Mouse (Mus musculus): Measurements from ENCODE around the gene Crxos. TPM values are rescaled to one million over a fixed set of nuclear protein-coding genes. Genes with fewer than 3 reads are reported as not detected.

Gene Crxos
- polyA plus RNA-seq, 1 experiment: not detected

- Histone ChIP-seq H3K36me3 (ENCODE audit: control insufficient read depth, insufficient read depth) (no peaks in the 10 kb centered on the region), H3ac (ENCODE audit: control insufficient read depth, insufficient read length) (no peak overlapping the region)
These were observed 23.4 kb downstream of the Crxos start for GRCm38 (mm10) chr7:15905861-15906260.

GRCm38 (mm10) chr7:15906602-15907001 is 24.2 kb downstream of the Crxos start:
- H3K36me3 ChIP-seq (ENCODE audit: control insufficient read depth, insufficient read depth): no peaks in the 10 kb centered on the region
- TF ChIP-seq POLR2AphosphoS2 (IDR thresholded peaks at IDR 0.05; ENCODE audit: insufficient read length, low read depth): no peak
- TF ChIP-seq MYOD1 (IDR thresholded peaks at IDR 0.05; ENCODE audit: control insufficient read depth in 1 of 3, insufficient read length in 2 of 3, low read depth in 2 of 3): no peak
- TF ChIP-seq CEBPB (IDR thresholded peaks at IDR 0.05; ENCODE audit: insufficient read depth, poor library complexity, severe bottlenecking): no peak
- TF ChIP-seq SRF (IDR thresholded peaks at IDR 0.05; ENCODE audit: control insufficient read depth, insufficient read length, low read depth): no peak
- TF ChIP-seq TCF3 (IDR thresholded peaks at IDR 0.05; ENCODE audit: insufficient read length, low read depth): no peak
- TF ChIP-seq MAX (IDR thresholded peaks at IDR 0.05; ENCODE audit: low read depth): no peak
- no peak for TF ChIP-seq MYOG (IDR thresholded peaks at IDR 0.05; ENCODE audit: control insufficient read depth in 1 of 3, insufficient read depth in 1 of 3, insufficient read length in 2 of 3, low read depth in 2 of 3)
- TF ChIP-seq REST (IDR thresholded peaks at IDR 0.05; ENCODE audit: insufficient read depth, insufficient read length): no peak
- TF ChIP-seq E2F4 (IDR thresholded peaks at IDR 0.05; ENCODE audit: insufficient read depth): no peak
- TF ChIP-seq POLR2A (IDR thresholded peaks at IDR 0.05; ENCODE audit: insufficient read length, low read depth): no peak
- no peak for TF ChIP-seq TCF12 (IDR thresholded peaks at IDR 0.05; ENCODE audit: insufficient read depth, poor library complexity, severe bottlenecking)
- no peak overlapping the region for H3ac ChIP-seq (ENCODE audit: control insufficient read depth, insufficient read length)
- no peak overlapping the region for H3K4me2 ChIP-seq (ENCODE audit: low read depth)
- H3K79me2 ChIP-seq (ENCODE audit: control insufficient read depth, insufficient read depth): no peaks in the 10 kb centered on the region
- no peak overlapping the region for H3K4me3 ChIP-seq
- H3K27me3 ChIP-seq (ENCODE audit: control insufficient read depth, insufficient read depth, insufficient read length): peaks cover 31% of the 10 kb centered on the region

More at GRCm38 (mm10) chr7:15905861-15906260, 23.4 kb downstream of the Crxos start:
- Histone ChIP-seq H3K79me2 (ENCODE audit: control insufficient read depth, insufficient read depth) (no peaks in the 10 kb centered on the region), H3K27me3 (ENCODE audit: control insufficient read depth, insufficient read depth, insufficient read length) (peaks cover 31% of the 10 kb centered on the region), H3K4me2 (ENCODE audit: low read depth) (no peak overlapping the region), H3K4me3 (no peak overlapping the region)
- TF ChIP-seq POLR2A (IDR thresholded peaks at IDR 0.05; ENCODE audit: insufficient read length, low read depth): no peak
- no peak for TF ChIP-seq MYOD1 (IDR thresholded peaks at IDR 0.05; ENCODE audit: control insufficient read depth in 1 of 3, insufficient read length in 2 of 3, low read depth in 2 of 3)
- TF ChIP-seq TCF12 (IDR thresholded peaks at IDR 0.05; ENCODE audit: insufficient read depth, poor library complexity, severe bottlenecking): no peak
- no peak for TF ChIP-seq SRF (IDR thresholded peaks at IDR 0.05; ENCODE audit: control insufficient read depth, insufficient read length, low read depth)
- TF ChIP-seq MYOG (IDR thresholded peaks at IDR 0.05; ENCODE audit: control insufficient read depth in 1 of 3, insufficient read depth in 1 of 3, insufficient read length in 2 of 3, low read depth in 2 of 3): no peak
- no peak for TF ChIP-seq REST (IDR thresholded peaks at IDR 0.05; ENCODE audit: insufficient read depth, insufficient read length)
- TF ChIP-seq USF1 (IDR thresholded peaks at IDR 0.05; ENCODE audit: low read depth): no peak
- TF ChIP-seq TCF3 (IDR thresholded peaks at IDR 0.05; ENCODE audit: insufficient read length, low read depth): no peak
- TF ChIP-seq E2F4 (IDR thresholded peaks at IDR 0.05; ENCODE audit: insufficient read depth): no peak
- no peak for TF ChIP-seq MAX (IDR thresholded peaks at IDR 0.05; ENCODE audit: low read depth)
- no peak for TF ChIP-seq POLR2AphosphoS2 (IDR thresholded peaks at IDR 0.05; ENCODE audit: insufficient read length, low read depth)
- TF ChIP-seq CEBPB (IDR thresholded peaks at IDR 0.05; ENCODE audit: insufficient read depth, poor library complexity, severe bottlenecking): no peak

- H3K4me3 ChIP-seq: no peak overlapping the region
- no peaks in the 10 kb centered on the region for H3K79me2 ChIP-seq (ENCODE audit: control insufficient read depth, insufficient read depth)
- H3ac ChIP-seq (ENCODE audit: control insufficient read depth, insufficient read length): no peak overlapping the region
- no peaks in the 10 kb centered on the region for H3K36me3 ChIP-seq (ENCODE audit: control insufficient read depth, insufficient read depth)
- H3K4me2 ChIP-seq (ENCODE audit: low read depth): no peak overlapping the region
- H3K27me3 ChIP-seq (ENCODE audit: control insufficient read depth, insufficient read depth, insufficient read length): peaks cover 31% of the 10 kb centered on the region
- TF ChIP-seq POLR2A (IDR thresholded peaks at IDR 0.05; ENCODE audit: insufficient read length, low read depth) (no peak), POLR2AphosphoS2 (IDR thresholded peaks at IDR 0.05; ENCODE audit: insufficient read length, low read depth) (no peak), REST (IDR thresholded peaks at IDR 0.05; ENCODE audit: insufficient read depth, insufficient read length) (no peak), MAX (IDR thresholded peaks at IDR 0.05; ENCODE audit: low read depth) (no peak), USF1 (IDR thresholded peaks at IDR 0.05; ENCODE audit: low read depth) (no peak), MYOD1 (IDR thresholded peaks at IDR 0.05; ENCODE audit: control insufficient read depth in 1 of 3, insufficient read length in 2 of 3, low read depth in 2 of 3) (no peak), CEBPB (IDR thresholded peaks at IDR 0.05; ENCODE audit: insufficient read depth, poor library complexity, severe bottlenecking) (no peak), TCF12 (IDR thresholded peaks at IDR 0.05; ENCODE audit: insufficient read depth, poor library complexity, severe bottlenecking) (no peak), E2F4 (IDR thresholded peaks at IDR 0.05; ENCODE audit: insufficient read depth) (no peak), MYOG (IDR thresholded peaks at IDR 0.05; ENCODE audit: control insufficient read depth in 1 of 3, insufficient read depth in 1 of 3, insufficient read length in 2 of 3, low read depth in 2 of 3) (no peak), SRF (IDR thresholded peaks at IDR 0.05; ENCODE audit: control insufficient read depth, insufficient read length, low read depth) (no peak), TCF3 (IDR thresholded peaks at IDR 0.05; ENCODE audit: insufficient read length, low read depth) (no peak)
These were observed 25.7 kb downstream of the Crxos start for GRCm38 (mm10) chr7:15907971-15908590.

- H3K27me3 ChIP-seq (ENCODE audit: control insufficient read depth, insufficient read depth, insufficient read length): peaks cover 19% of the 10 kb centered on the region
- TF ChIP-seq POLR2AphosphoS2 (IDR thresholded peaks at IDR 0.05; ENCODE audit: insufficient read length, low read depth): no peak
- no peak for TF ChIP-seq POLR2A (IDR thresholded peaks at IDR 0.05; ENCODE audit: insufficient read length, low read depth)
- no peak for TF ChIP-seq MYOG (IDR thresholded peaks at IDR 0.05; ENCODE audit: control insufficient read depth in 1 of 3, insufficient read depth in 1 of 3, insufficient read length in 2 of 3, low read depth in 2 of 3)
- no peak for TF ChIP-seq USF1 (IDR thresholded peaks at IDR 0.05; ENCODE audit: low read depth)
- TF ChIP-seq CEBPB (IDR thresholded peaks at IDR 0.05; ENCODE audit: insufficient read depth, poor library complexity, severe bottlenecking): no peak
- no peak for TF ChIP-seq MYOD1 (IDR thresholded peaks at IDR 0.05; ENCODE audit: control insufficient read depth in 1 of 3, insufficient read length in 2 of 3, low read depth in 2 of 3)
- TF ChIP-seq E2F4 (IDR thresholded peaks at IDR 0.05; ENCODE audit: insufficient read depth): no peak
- TF ChIP-seq SRF (IDR thresholded peaks at IDR 0.05; ENCODE audit: control insufficient read depth, insufficient read length, low read depth): no peak
- no peak for TF ChIP-seq TCF3 (IDR thresholded peaks at IDR 0.05; ENCODE audit: insufficient read length, low read depth)
- TF ChIP-seq TCF12 (IDR thresholded peaks at IDR 0.05; ENCODE audit: insufficient read depth, poor library complexity, severe bottlenecking): no peak
- TF ChIP-seq MAX (IDR thresholded peaks at IDR 0.05; ENCODE audit: low read depth): no peak
- no peak for TF ChIP-seq REST (IDR thresholded peaks at IDR 0.05; ENCODE audit: insufficient read depth, insufficient read length)
These were observed 28.1 kb downstream of the Crxos start for GRCm38 (mm10) chr7:15910521-15910920.

More at GRCm38 (mm10) chr7:15910521-15910920, 28.1 kb downstream of the Crxos start:
- H3K4me2 ChIP-seq (ENCODE audit: low read depth): no peak overlapping the region
- H3K4me3 ChIP-seq: no peak overlapping the region
- H3K36me3 ChIP-seq (ENCODE audit: control insufficient read depth, insufficient read depth): no peaks in the 10 kb centered on the region
- no peaks in the 10 kb centered on the region for H3K79me2 ChIP-seq (ENCODE audit: control insufficient read depth, insufficient read depth)
- no peak overlapping the region for H3ac ChIP-seq (ENCODE audit: control insufficient read depth, insufficient read length)

Data from myocyte (in vitro differentiated cells).